Mouse (Mus musculus): ENCODE data around the gene Nubpl.
A peak's percentile ranks its signal among the peaks of the same experiment; 100 is the strongest.

The Nubpl gene

GRCm38 (mm10) chr12:52338136-52338753 is 240.7 kb downstream of the Nubpl start:
- peak; percentile 72 for DNase-seq

GRCm38 (mm10) chr12:52346611-52347010 is 249.1 kb downstream of the Nubpl start:
- DNase-seq = peak; percentile 87

GRCm38 (mm10) chr12:52350276-52350675 is 252.7 kb downstream of the Nubpl start:
- DNase-seq = peak; percentile 70

GRCm38 (mm10) chr12:52359484-52359883 is 261.9 kb downstream of the Nubpl start:
- peak; percentile 55 for DNase-seq

GRCm38 (mm10) chr12:52360136-52360535 is 262.6 kb downstream of the Nubpl start:
- peak; percentile 77 for DNase-seq

GRCm38 (mm10) chr12:52361198-52361597 is 263.7 kb downstream of the Nubpl start:
- DNase-seq = peak; percentile 91
